Mouse (Mus musculus): Measurements from ENCODE around the gene Ccn6. TPM values are rescaled to one million over a fixed set of nuclear protein-coding genes. Genes with fewer than 3 reads are reported as not detected.
A peak's percentile ranks its signal among the peaks of the same experiment; 100 is the strongest.

Ccn6 gene
- polyA plus RNA-seq, 1 experiment from 2014 or later, result 0.19 TPM

- peaks cover 25% of the 10 kb centered on the region for H3K4me1 ChIP-seq
- H3K9ac ChIP-seq, result no peak overlapping the region
- peaks cover 19% of the 10 kb centered on the region for H3K27me3 ChIP-seq
- peak overlapping the region; percentile 66 for H3K4me2 ChIP-seq
- no peaks in the 10 kb centered on the region for H3K9me3 ChIP-seq
- peak overlapping the region; percentile 94 for H3K27ac ChIP-seq
- H3K36me3 ChIP-seq (replicated peaks), result no peaks in the 10 kb centered on the region
- no peak for ATAC-seq (ENCODE audit: low FRiP score)
- WGBS, result 83% methylated on average over 6 of the region's 6 CpGs
- H3K4me3 ChIP-seq (replicated peaks), result no peak overlapping the region
Measured at GRCm38 (mm10) chr10:39172540-39172931, 8.9 kb upstream of the Ccn6 start.

- WGBS, result 9% methylated on average over 26 of the region's 26 CpGs
- Histone ChIP-seq H3K9ac (peak overlapping the region; percentile 50), H3K27me3 (peaks cover 25% of the 10 kb centered on the region), H3K36me3 (replicated peaks) (no peaks in the 10 kb centered on the region), H3K4me3 (replicated peaks) (peak overlapping the region; percentile 44), H3K9me3 (no peaks in the 10 kb centered on the region), H3K27ac (peak overlapping the region; percentile 94), H3K4me2 (peak overlapping the region; percentile 66), H3K4me1 (peaks cover 25% of the 10 kb centered on the region)
- peak; percentile 86 for ATAC-seq (ENCODE audit: low FRiP score)
Measured at GRCm38 (mm10) chr10:39171603-39172539, 8.3 kb upstream of the Ccn6 start.

- peaks cover 29% of the 10 kb centered on the region for H3K4me1 ChIP-seq
- peak overlapping the region; percentile 66 for H3K4me2 ChIP-seq
- H3K9me3 ChIP-seq, result no peaks in the 10 kb centered on the region
- H3K4me3 ChIP-seq (replicated peaks), result peak overlapping the region; percentile 44
- peaks cover 25% of the 10 kb centered on the region for H3K27me3 ChIP-seq
- WGBS, result under 1% methylated on average over 19 of the region's 19 CpGs
- H3K36me3 ChIP-seq (replicated peaks), result no peaks in the 10 kb centered on the region
- H3K9ac ChIP-seq, result peak overlapping the region; percentile 50
- peak; percentile 92 for ATAC-seq (ENCODE audit: low FRiP score)
- H3K27ac ChIP-seq, result peak overlapping the region; percentile 94
Measured at GRCm38 (mm10) chr10:39171134-39171533, 7.5 kb upstream of the Ccn6 start.

GRCm38 (mm10) chr10:39170706-39171105 is 7.1 kb upstream of the Ccn6 start:
- Histone ChIP-seq H3K4me1 (peaks cover 33% of the 10 kb centered on the region), H3K27me3 (peaks cover 25% of the 10 kb centered on the region), H3K9ac (no peak overlapping the region), H3K4me2 (peak overlapping the region; percentile 66), H3K36me3 (replicated peaks) (no peaks in the 10 kb centered on the region), H3K4me3 (replicated peaks) (no peak overlapping the region), H3K9me3 (no peaks in the 10 kb centered on the region), H3K27ac (no peak overlapping the region)
- whole genome bisulfite sequencing, result 12% methylated on average over 6 of the region's 6 CpGs
- peak; percentile 21; the same call in 1 of the 2 replicates for ATAC-seq (ENCODE audit: low FRiP score)

GRCm38 (mm10) chr10:39170181-39170580 is 6.6 kb upstream of the Ccn6 start:
- peaks cover 38% of the 10 kb centered on the region for H3K4me1 ChIP-seq
- WGBS, result 6% methylated on average over 8 of the region's 8 CpGs
- H3K27ac ChIP-seq, result no peak overlapping the region
- H3K36me3 ChIP-seq (replicated peaks), result no peaks in the 10 kb centered on the region
- no peak for ATAC-seq (ENCODE audit: low FRiP score)
- peaks cover 25% of the 10 kb centered on the region for H3K27me3 ChIP-seq
- H3K4me2 ChIP-seq, result peak overlapping the region; percentile 33
- no peak overlapping the region for H3K4me3 ChIP-seq (replicated peaks)
- H3K9ac ChIP-seq, result no peak overlapping the region
- no peaks in the 10 kb centered on the region for H3K9me3 ChIP-seq

GRCm38 (mm10) chr10:39169642-39170041 is 6.0 kb upstream of the Ccn6 start:
- no peak for ATAC-seq (ENCODE audit: low FRiP score)
- no peak overlapping the region for H3K27ac ChIP-seq
- 42% methylated on average over 9 of the region's 9 CpGs for WGBS
- H3K9ac ChIP-seq, result no peak overlapping the region
- H3K27me3 ChIP-seq, result peaks cover 25% of the 10 kb centered on the region
- H3K4me3 ChIP-seq (replicated peaks), result no peak overlapping the region
- H3K9me3 ChIP-seq, result no peaks in the 10 kb centered on the region
- H3K36me3 ChIP-seq (replicated peaks), result no peaks in the 10 kb centered on the region
- peak overlapping the region; percentile 33 for H3K4me2 ChIP-seq
- peaks cover 39% of the 10 kb centered on the region for H3K4me1 ChIP-seq

GRCm38 (mm10) chr10:39167611-39168010 is 4.0 kb upstream of the Ccn6 start:
- Histone ChIP-seq H3K4me2 (no peak overlapping the region), H3K9me3 (no peaks in the 10 kb centered on the region), H3K27me3 (peaks cover 25% of the 10 kb centered on the region), H3K36me3 (replicated peaks) (no peaks in the 10 kb centered on the region), H3K4me3 (replicated peaks) (no peak overlapping the region), H3K27ac (no peak overlapping the region), H3K4me1 (peaks cover 38% of the 10 kb centered on the region), H3K9ac (no peak overlapping the region)
- WGBS, result 90% methylated on average over 11 of the region's 11 CpGs
- ATAC-seq (ENCODE audit: low FRiP score), result no peak

- 0 out of 2 replicates have a peak overlapping the region, but pooled peaks have one; percentile 29 for H3K9ac ChIP-seq
- no peak overlapping the region for H3K27ac ChIP-seq
- peak overlapping the region; percentile 44 for H3K4me2 ChIP-seq
- 29% methylated on average over 11 of the region's 11 CpGs for WGBS
- peaks cover 25% of the 10 kb centered on the region for H3K27me3 ChIP-seq
- H3K9me3 ChIP-seq, result no peaks in the 10 kb centered on the region
- no peak for ATAC-seq (ENCODE audit: low FRiP score)
- H3K4me1 ChIP-seq, result peaks cover 30% of the 10 kb centered on the region
- H3K4me3 ChIP-seq (replicated peaks), result peak overlapping the region; percentile 23; the same call in 1 of the 2 replicates
- H3K36me3 ChIP-seq (replicated peaks), result no peaks in the 10 kb centered on the region
Measured at GRCm38 (mm10) chr10:39165632-39166115, 2.1 kb upstream of the Ccn6 start.

- Histone ChIP-seq H3K27ac (no peak overlapping the region), H3K4me3 (replicated peaks) (no peak overlapping the region), H3K9me3 (no peaks in the 10 kb centered on the region), H3K4me2 (no peak overlapping the region), H3K4me1 (peaks cover 20% of the 10 kb centered on the region), H3K9ac (no peak overlapping the region), H3K36me3 (replicated peaks) (no peaks in the 10 kb centered on the region), H3K27me3 (peaks cover 8% of the 10 kb centered on the region)
- ATAC-seq (ENCODE audit: low FRiP score), result no peak
- WGBS, result 58% methylated on average over 18 of the region's 18 CpGs
Measured at GRCm38 (mm10) chr10:39162666-39163484, 719 bp downstream of the Ccn6 start.

GRCm38 (mm10) chr10:39161406-39161805 is 2.2 kb downstream of the Ccn6 start:
- Histone ChIP-seq H3K36me3 (replicated peaks) (no peaks in the 10 kb centered on the region), H3K4me1 (peaks cover 19% of the 10 kb centered on the region), H3K9me3 (no peaks in the 10 kb centered on the region), H3K27ac (no peak overlapping the region), H3K9ac (no peak overlapping the region), H3K27me3 (no peaks in the 10 kb centered on the region), H3K4me3 (replicated peaks) (no peak overlapping the region), H3K4me2 (no peak overlapping the region)
- WGBS, result 100% methylated on average over 1 of the region's 1 CpGs
- no peak for ATAC-seq (ENCODE audit: low FRiP score)

- Histone ChIP-seq H3K9ac (no peak overlapping the region), H3K4me2 (no peak overlapping the region), H3K9me3 (no peaks in the 10 kb centered on the region), H3K27ac (no peak overlapping the region), H3K4me3 (replicated peaks) (no peak overlapping the region), H3K4me1 (peaks cover 6% of the 10 kb centered on the region; the same call in 1 of the 2 replicates), H3K36me3 (replicated peaks) (0 out of 2 replicates have a peak, but pooled peaks cover 5% of the 10 kb centered on the region), H3K27me3 (no peaks in the 10 kb centered on the region)
- ATAC-seq (ENCODE audit: low FRiP score), result 0 out of 2 replicates have a peak, but pooled peaks have one; percentile 14
- whole genome bisulfite sequencing, result 55% methylated on average over 12 of the region's 12 CpGs
Measured at GRCm38 (mm10) chr10:39158306-39158705, 5.3 kb downstream of the Ccn6 start.

- no peak for ATAC-seq (ENCODE audit: low FRiP score)
- H3K36me3 ChIP-seq (replicated peaks), result peaks cover 5% of the 10 kb centered on the region; the same call in 1 of the 2 replicates
- H3K27me3 ChIP-seq, result no peaks in the 10 kb centered on the region
- no peak overlapping the region for H3K4me2 ChIP-seq
- WGBS, result 75% methylated on average over 1 of the region's 1 CpGs
- H3K9me3 ChIP-seq, result no peaks in the 10 kb centered on the region
- H3K9ac ChIP-seq, result no peak overlapping the region
- H3K4me1 ChIP-seq, result no peaks in the 10 kb centered on the region
- H3K27ac ChIP-seq, result no peak overlapping the region
- no peak overlapping the region for H3K4me3 ChIP-seq (replicated peaks)
Measured at GRCm38 (mm10) chr10:39157321-39157720, 6.3 kb downstream of the Ccn6 start.

All from forebrain, embryonic 12.5 days (tissue).